Mouse (Mus musculus) lung, postnatal 0 days (tissue): ENCODE data around the gene Pgk1.

Experiments used
- CTCF ChIP-seq: IDR thresholded peaks from 2 replicates; pipeline ENCODE4 v1.5.1; 2016; ENCODE audit warnings: antibody characterized with exemption, mild to moderate bottlenecking
- EP300 ChIP-seq: IDR thresholded peaks from 2 replicates; pipeline ENCODE4 v1.6.1; 2016; ENCODE audit warnings: antibody characterized with exemption, mild to moderate bottlenecking, control low read depth

DNA sequence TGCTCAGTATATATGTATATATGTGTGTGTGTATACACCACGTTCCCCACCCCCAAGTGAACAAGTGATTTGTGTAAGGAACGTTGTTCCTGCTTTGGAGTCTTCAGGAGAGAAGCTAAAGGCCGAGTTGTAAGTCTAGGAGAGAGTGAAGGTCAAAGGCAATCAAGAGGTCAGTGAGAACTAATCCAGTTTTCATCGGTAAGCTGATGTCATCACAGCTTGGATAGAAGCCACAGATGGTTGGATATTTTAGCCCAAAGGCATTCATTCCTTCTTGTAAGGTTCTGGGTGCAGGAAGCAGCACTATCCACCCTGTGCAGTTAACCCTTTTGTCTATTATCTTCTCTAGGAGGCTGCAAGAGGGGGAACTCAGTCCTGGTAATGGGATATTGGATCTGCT is 3.2 kb downstream of the Pgk1 start:
- no peak for TF ChIP-seq CTCF
- no peak for TF ChIP-seq EP300
